Mouse (Mus musculus) heart, embryonic 13.5 days (tissue): ENCODE measurements around the gene Zfp367. TPM values are rescaled to one million over a fixed set of nuclear protein-coding genes. Genes with fewer than 3 reads are reported as not detected.

Experiments used
- ATAC-seq: fragments of 200-750 bp; cut with Nextera tagmentation; 2 replicates; pipeline ENCODE4 v1.8.0; 2017; ENCODE audit warnings: moderate TSS enrichment; ENCODE audit not compliant: insufficient number of reproducible peaks, low FRiP score, low TSS enrichment; ENCODE audit errors: extremely low read depth
- H3K27ac ChIP-seq: fragments of 300-500 bp; sonication (generic); replicated peaks from 2 replicates; pipeline ENCODE4 v1.5.1; 2015; ENCODE audit warnings: moderate library complexity, mild to moderate bottlenecking, inconsistent platforms
- H3K27me3 ChIP-seq: fragments of 300-500 bp; sonication (generic); replicated peaks from 2 replicates; pipeline ENCODE4 v1.6.1; 2015; ENCODE audit warnings: mild to moderate bottlenecking, inconsistent platforms
- H3K36me3 ChIP-seq: fragments of 300-500 bp; sonication (generic); 2 replicates; pipeline ENCODE4 v1.6.1; 2015; ENCODE audit warnings: mild to moderate bottlenecking, inconsistent platforms
- H3K4me1 ChIP-seq: fragments of 300-500 bp; sonication (generic); 2 replicates; pipeline ENCODE4 v1.6.1; 2015; ENCODE audit warnings: inconsistent platforms
- H3K4me2 ChIP-seq: fragments of 300-500 bp; sonication (generic); 2 replicates; pipeline ENCODE4 v1.6.1; 2015; ENCODE audit warnings: inconsistent platforms, mild to moderate bottlenecking, moderate library complexity
- H3K4me3 ChIP-seq: fragments of 300-500 bp; sonication (generic); 2 replicates; pipeline ENCODE4 v1.5.1; 2015; ENCODE audit warnings: moderate library complexity, mild to moderate bottlenecking, inconsistent platforms
- H3K9ac ChIP-seq: fragments of 300-500 bp; sonication (generic); 2 replicates; pipeline ENCODE4 v1.6.1; 2015; ENCODE audit warnings: inconsistent platforms, mild to moderate bottlenecking, moderate library complexity
- H3K9me3 ChIP-seq: fragments of 300-500 bp; sonication (generic); 2 replicates; pipeline ENCODE4 v1.6.1; 2016; ENCODE audit warnings: inconsistent platforms
- WGBS: fragments of 180-500 bp; shearing (Covaris S2); methylation state at CpG from one replicate; pipeline ENCODE4 v1.1.7; 2015; ENCODE audit warnings: mixed read lengths; 5-methylcytosine and 5-hydroxymethylcytosine counted together
- polyA plus RNA-seq: library from polyadenylated mRNA; unstranded; fragments of >200 nt; fragmentation: Nextera tagmentation; extraction: Ambion mirVana; gene quantifications from 2 replicates; pipeline ENCODE4 v1.2.1, GENCODE M21; 2015

The Zfp367 gene
- polyA plus RNA-seq, 1 experiment from 2014 or later, result 20.9 TPM

- peak; percentile 52 for ATAC-seq
- H3K4me3 ChIP-seq, result peak overlapping the region; percentile 94
- no peaks in the 10 kb centered on the region for H3K27me3 ChIP-seq
- H3K9ac ChIP-seq, result peak overlapping the region; percentile 80
- 1% methylated on average over 18 of the region's 18 CpGs for WGBS
- no peaks in the 10 kb centered on the region for H3K36me3 ChIP-seq
- H3K9me3 ChIP-seq, result no peaks in the 10 kb centered on the region
- peak overlapping the region; percentile 90 for H3K27ac ChIP-seq
- H3K4me2 ChIP-seq, result peak overlapping the region; percentile 95
- peaks cover 50% of the 10 kb centered on the region for H3K4me1 ChIP-seq
These were observed 807 bp upstream of the Zfp367 start for GRCm38 (mm10) chr13:64153751-64154267.

GRCm38 (mm10) chr13:64152671-64153082, 325 bp downstream of the Zfp367 start:
- no peaks in the 10 kb centered on the region for H3K9me3 ChIP-seq
- peak; percentile 5; the same call in 1 of the 2 replicates for ATAC-seq
- H3K36me3 ChIP-seq, result no peaks in the 10 kb centered on the region
- peak overlapping the region; percentile 94 for H3K4me3 ChIP-seq
- H3K4me2 ChIP-seq, result peak overlapping the region; percentile 95
- H3K4me1 ChIP-seq, result peaks cover 53% of the 10 kb centered on the region
- peak overlapping the region; percentile 91 for H3K9ac ChIP-seq
- H3K27me3 ChIP-seq, result no peaks in the 10 kb centered on the region
- 0% methylated on average over 61 of the region's 61 CpGs for WGBS
- H3K27ac ChIP-seq, result peak overlapping the region; percentile 96

GRCm38 (mm10) chr13:64152241-64152669, 747 bp downstream of the Zfp367 start:
- H3K9me3 ChIP-seq, result no peaks in the 10 kb centered on the region
- WGBS, result under 1% methylated on average over 42 of the region's 42 CpGs

DNA sequence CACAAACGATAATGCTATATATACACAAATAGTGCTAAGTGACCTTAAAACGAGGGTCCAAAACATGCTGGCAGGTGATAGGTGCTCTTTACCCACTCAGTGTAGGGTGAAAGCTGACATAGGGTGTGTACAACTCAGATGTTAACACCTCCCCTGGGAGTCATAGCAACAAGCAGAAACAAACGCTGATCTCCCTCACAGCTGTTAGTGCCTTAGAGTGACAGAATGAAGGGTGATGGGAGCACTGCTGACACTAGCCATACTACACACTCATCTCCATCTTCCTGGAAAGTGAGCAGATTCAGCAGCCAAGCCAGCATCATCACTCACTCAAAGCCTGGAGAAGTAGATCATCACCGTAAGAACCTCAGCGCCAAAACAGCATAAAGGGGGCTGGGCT, 2.9 kb downstream of the Zfp367 start:
- Histone ChIP-seq H3K9me3 (no peaks in the 10 kb centered on the region), H3K27ac (peak overlapping the region; percentile 43; the same call in 1 of the 2 replicates), H3K36me3 (no peaks in the 10 kb centered on the region; the same call in 1 of the 2 replicates), H3K4me2 (peak overlapping the region; percentile 95), H3K4me1 (peaks cover 48% of the 10 kb centered on the region), H3K9ac (no peak overlapping the region), H3K4me3 (peak overlapping the region; percentile 94), H3K27me3 (no peaks in the 10 kb centered on the region)
- WGBS, result 30% methylated on average over 5 of the region's 5 CpGs
- no peak for ATAC-seq

More at GRCm38 (mm10) chr13:64152241-64152669, 747 bp downstream of the Zfp367 start:
- Histone ChIP-seq H3K4me2 (peak overlapping the region; percentile 95), H3K36me3 (no peaks in the 10 kb centered on the region), H3K27ac (peak overlapping the region; percentile 96), H3K4me3 (peak overlapping the region; percentile 94), H3K9ac (peak overlapping the region; percentile 91), H3K27me3 (no peaks in the 10 kb centered on the region), H3K4me1 (peaks cover 56% of the 10 kb centered on the region)
- peak; percentile 22 for ATAC-seq

- Histone ChIP-seq H3K27ac (peak overlapping the region; percentile 56), H3K27me3 (no peaks in the 10 kb centered on the region), H3K4me2 (peak overlapping the region; percentile 81), H3K4me3 (peak overlapping the region; percentile 77), H3K36me3 (peaks cover 21% of the 10 kb centered on the region), H3K4me1 (peaks cover 6% of the 10 kb centered on the region; the same call in 1 of the 2 replicates), H3K9me3 (no peaks in the 10 kb centered on the region), H3K9ac (peak overlapping the region; percentile 90)
- ATAC-seq, result peak; percentile 73; the same call in 1 of the 2 replicates
- 41% methylated on average over 15 of the region's 15 CpGs for WGBS
These were observed 23.2 kb downstream of the Zfp367 start for GRCm38 (mm10) chr13:64129616-64130375.

- WGBS, result 7% methylated on average over 44 of the region's 44 CpGs
- H3K27me3 ChIP-seq, result no peaks in the 10 kb centered on the region
- H3K9ac ChIP-seq, result peak within 1 kb of the TSS; percentile 90
- H3K4me1 ChIP-seq, result peaks cover 6% of the 10 kb centered on the region; the same call in 1 of the 2 replicates
- H3K36me3 ChIP-seq, result peaks cover 13% of the 10 kb centered on the region
- peak within 1 kb of the TSS; percentile 81 for H3K4me2 ChIP-seq
- H3K27ac ChIP-seq, result peak within 1 kb of the TSS; percentile 56
- peak within 1 kb of the TSS; percentile 77 for H3K4me3 ChIP-seq
- ATAC-seq, result peak; percentile 72
- no peaks in the 10 kb centered on the region for H3K9me3 ChIP-seq
These were observed 24.0 kb downstream of the Zfp367 start, which contains the start of gene Slc35d2 for GRCm38 (mm10) chr13:64128858-64129615. Slc35d2 (minus strand) TSS chr13:64129368.

DNA sequence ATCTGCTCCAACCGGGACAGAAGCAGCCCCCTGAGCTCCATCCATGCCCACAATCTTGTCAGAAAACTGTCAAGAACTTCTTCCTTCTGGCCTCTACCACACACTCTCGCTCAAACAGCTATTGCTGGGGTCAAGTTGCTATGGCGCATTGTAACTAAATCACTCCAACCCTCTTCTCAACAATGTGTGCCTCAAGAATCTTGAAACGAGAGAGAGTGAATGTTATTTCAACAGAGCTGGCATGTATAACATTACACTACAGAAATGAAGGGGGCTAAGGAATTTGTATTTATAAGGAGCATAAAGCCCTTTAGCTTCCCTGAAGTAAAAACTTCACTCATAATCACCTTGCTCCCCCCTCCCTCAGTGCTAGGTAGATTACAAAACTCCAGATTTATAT, 26.7 kb downstream of the Zfp367 start:
- no peak overlapping the region for H3K4me2 ChIP-seq
- no peaks in the 10 kb centered on the region; the same call in 1 of the 2 replicates for H3K36me3 ChIP-seq
- no peak overlapping the region for H3K4me3 ChIP-seq
- 0 out of 2 replicates have a peak, but pooled peaks cover 6% of the 10 kb centered on the region for H3K9me3 ChIP-seq
- no peak overlapping the region for H3K27ac ChIP-seq
- 65% methylated on average over 4 of the region's 4 CpGs for WGBS
- H3K4me1 ChIP-seq, result peaks cover 6% of the 10 kb centered on the region; the same call in 1 of the 2 replicates
- H3K27me3 ChIP-seq, result no peaks in the 10 kb centered on the region
- no peak for ATAC-seq
- no peak overlapping the region for H3K9ac ChIP-seq

- no peak overlapping the region for H3K9ac ChIP-seq
- no peaks in the 10 kb centered on the region for H3K27me3 ChIP-seq
- 0 out of 2 replicates have a peak, but pooled peaks cover 6% of the 10 kb centered on the region for H3K9me3 ChIP-seq
- no peaks in the 10 kb centered on the region for H3K36me3 ChIP-seq
- no peak for ATAC-seq
- H3K4me2 ChIP-seq, result no peak overlapping the region
- peaks cover 6% of the 10 kb centered on the region; the same call in 1 of the 2 replicates for H3K4me1 ChIP-seq
- no peak overlapping the region for H3K27ac ChIP-seq
- 92% methylated on average over 6 of the region's 6 CpGs for WGBS
- no peak overlapping the region for H3K4me3 ChIP-seq
These were observed 28.1 kb downstream of the Zfp367 start for GRCm38 (mm10) chr13:64124886-64125285.

DNA sequence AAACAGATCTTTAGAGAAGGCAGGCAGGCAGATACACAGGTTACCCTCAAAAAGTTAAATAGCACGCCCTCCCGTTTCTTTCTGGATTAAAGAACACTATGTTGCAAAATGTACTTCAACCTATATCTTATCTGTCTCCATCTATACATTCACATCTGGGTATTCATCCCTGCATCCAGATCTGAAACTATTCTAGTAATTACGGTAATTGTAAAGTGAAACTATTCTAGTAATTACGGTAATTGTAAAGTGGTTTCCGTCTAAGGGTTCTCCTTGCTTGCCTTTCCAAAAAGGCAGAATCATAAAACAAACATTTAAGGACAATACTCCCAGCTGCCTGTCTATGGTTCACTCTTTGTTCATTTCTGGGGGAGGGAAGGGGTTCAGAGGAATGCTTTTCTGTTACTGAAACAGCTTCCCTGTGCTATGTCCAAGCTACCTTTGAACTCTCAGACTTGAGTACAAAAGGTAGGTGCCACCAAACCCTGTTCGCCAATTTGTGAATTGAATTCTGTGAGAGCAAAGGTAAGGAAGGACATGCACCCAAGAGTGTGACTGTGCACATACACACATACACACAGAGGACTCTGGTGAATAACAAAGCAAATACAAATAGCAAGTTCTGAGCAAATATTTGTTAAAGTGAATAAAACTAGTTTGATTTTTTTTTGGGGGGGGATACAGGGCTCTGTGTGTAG, 29.4 kb downstream of the Zfp367 start:
- Histone ChIP-seq H3K4me1 (peaks cover 2% of the 10 kb centered on the region; the same call in 1 of the 2 replicates), H3K9ac (no peak overlapping the region), H3K4me3 (no peak overlapping the region), H3K4me2 (no peak overlapping the region), H3K27ac (no peak overlapping the region), H3K27me3 (no peaks in the 10 kb centered on the region), H3K9me3 (0 out of 2 replicates have a peak, but pooled peaks cover 6% of the 10 kb centered on the region), H3K36me3 (0 out of 2 replicates have a peak, but pooled peaks cover under 1% of the 10 kb centered on the region)
- WGBS, result 33% methylated on average over 6 of the region's 6 CpGs
- ATAC-seq, result no peak

DNA sequence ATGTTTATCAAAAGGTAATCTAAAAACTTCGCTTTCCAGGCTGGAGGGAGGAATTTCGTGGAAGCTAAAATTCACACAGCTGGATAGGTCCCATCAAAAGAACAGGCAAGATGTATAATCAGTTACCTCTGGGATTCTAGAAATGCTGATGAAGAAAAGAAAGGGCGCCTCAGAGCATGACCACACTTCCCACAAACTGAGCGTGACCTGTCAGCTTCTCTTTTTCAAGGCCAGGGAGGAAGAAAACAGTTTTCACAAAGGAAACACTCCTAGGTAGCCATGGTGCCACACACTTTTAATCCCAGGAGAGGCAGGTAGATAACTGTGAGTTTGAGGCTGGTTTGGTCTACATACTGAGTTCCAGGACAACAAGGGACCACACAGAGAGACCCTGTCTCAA, 32.2 kb downstream of the Zfp367 start:
- ATAC-seq, result no peak
- Histone ChIP-seq H3K4me2 (no peak overlapping the region), H3K9ac (no peak overlapping the region), H3K4me1 (no peaks in the 10 kb centered on the region), H3K27me3 (no peaks in the 10 kb centered on the region), H3K36me3 (peaks cover 12% of the 10 kb centered on the region; the same call in 1 of the 2 replicates), H3K27ac (no peak overlapping the region), H3K9me3 (0 out of 2 replicates have a peak, but pooled peaks cover 6% of the 10 kb centered on the region), H3K4me3 (no peak overlapping the region)
- WGBS, result 73% methylated on average over 4 of the region's 4 CpGs
